Mouse (Mus musculus): ENCODE data around the gene Tcf15.

DNA sequence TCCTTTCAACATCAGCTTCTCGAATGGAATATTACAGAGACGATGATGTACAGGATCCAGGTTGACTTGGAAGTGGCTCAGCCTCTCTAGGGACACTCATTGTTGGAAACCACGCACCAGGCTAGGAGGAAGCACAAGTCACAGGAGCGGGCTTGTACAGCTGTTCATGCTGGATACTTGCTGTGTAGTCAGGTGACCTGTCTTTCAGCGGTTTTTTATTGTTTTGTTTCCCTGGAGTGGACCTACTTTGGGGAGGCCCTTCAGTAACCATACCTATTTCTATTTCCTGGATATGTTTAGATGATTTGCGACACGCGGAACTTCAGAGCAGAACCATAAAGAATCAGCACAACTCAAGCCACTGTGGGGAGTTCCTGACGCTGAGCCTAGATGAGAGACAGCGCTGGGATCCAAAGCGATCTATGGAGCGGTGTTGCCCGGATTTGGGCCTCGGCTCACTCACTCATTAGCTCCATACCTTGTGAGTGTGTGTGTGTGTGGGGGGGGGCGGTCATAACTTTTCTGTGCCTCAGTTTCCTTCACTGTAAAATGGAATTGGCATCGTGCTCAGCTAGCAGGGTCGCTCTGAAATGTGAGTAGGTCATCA is 38.5 kb upstream of the Tcf15 start:
- TF ChIP-seq POLR2A (IDR thresholded peaks at IDR 0.05; ENCODE audit: low read depth, low read length) (no peak), CTCF (IDR thresholded peaks at IDR 0.05; ENCODE audit: extremely low read depth, insufficient read depth, insufficient read length, insufficient replicate concordance) (no peak)

Data from spleen, adult 2 months (tissue).